Mouse (Mus musculus) heart, adult 8-10 months (tissue): ENCODE results near the gene Map4k4. TPM values are rescaled to one million over a fixed set of nuclear protein-coding genes. Genes with fewer than 3 reads are reported as not detected.
A peak's percentile ranks its signal among the peaks of the same experiment; 100 is the strongest.

Source experiments
- DNase-seq: peaks from one replicate; pipeline ENCODE4 v3.0.0; 2022; ENCODE audit warnings: low spot score
- total RNA-seq, 4 experiments: library from RNA; stranded (reverse); gene quantifications; 2 replicates each; pipeline ENCODE4 v1.2.4; 2022

Map4k4 gene
- 100 to 1,000 TPM in 3 of 4 experiments, 10 to 100 TPM in 1; 98.5 to 135 (median 109) TPM for total RNA-seq

GRCm38 (mm10) chr1:39900181-39901005 is at the start of gene Map4k4:
Gene Map4k4, plus strand, starts transcription at chr1:39900913.
- DNase-seq = peak; percentile 77

- no peak for DNase-seq
These were observed 44.8 kb upstream of the Map4k4 start for GRCm38 (mm10) chr1:39855949-39856348.

- DNase-seq = no peak
These were observed 43.8 kb upstream of the Map4k4 start for GRCm38 (mm10) chr1:39856795-39857447.

GRCm38 (mm10) chr1:39857448-39857820 is 43.3 kb upstream of the Map4k4 start:
- DNase-seq = no peak

GRCm38 (mm10) chr1:39859213-39859612 is 41.5 kb upstream of the Map4k4 start:
- no peak for DNase-seq

GRCm38 (mm10) chr1:39866367-39867141 is 34.2 kb upstream of the Map4k4 start:
- DNase-seq = no peak

GRCm38 (mm10) chr1:39867142-39867525 is 33.6 kb upstream of the Map4k4 start:
- no peak for DNase-seq

- peak; percentile 87 for DNase-seq
These were observed 32.6 kb upstream of the Map4k4 start for GRCm38 (mm10) chr1:39867966-39868593.

GRCm38 (mm10) chr1:39868825-39869571 is 31.7 kb upstream of the Map4k4 start:
- DNase-seq = peak; percentile 76

GRCm38 (mm10) chr1:39869721-39870201 is 31.0 kb upstream of the Map4k4 start:
- peak; percentile 46 for DNase-seq

GRCm38 (mm10) chr1:39877981-39878380 is 22.7 kb upstream of the Map4k4 start:
- DNase-seq = no peak

GRCm38 (mm10) chr1:39882505-39882904 is 18.2 kb upstream of the Map4k4 start:
- no peak for DNase-seq

GRCm38 (mm10) chr1:39884803-39885515 is 15.8 kb upstream of the Map4k4 start:
- DNase-seq = no peak

GRCm38 (mm10) chr1:39887997-39888396 is 12.7 kb upstream of the Map4k4 start:
- no peak for DNase-seq

GRCm38 (mm10) chr1:39889429-39889828 is 11.3 kb upstream of the Map4k4 start:
- DNase-seq = no peak

- no peak for DNase-seq
These were observed 10.7 kb upstream of the Map4k4 start for GRCm38 (mm10) chr1:39889973-39890372.

- no peak for DNase-seq
These were observed 7.4 kb upstream of the Map4k4 start for GRCm38 (mm10) chr1:39893153-39893880.

GRCm38 (mm10) chr1:39895097-39895496 is 5.6 kb upstream of the Map4k4 start:
- DNase-seq = no peak

GRCm38 (mm10) chr1:39895506-39895905 is 5.2 kb upstream of the Map4k4 start:
- no peak for DNase-seq

- no peak for DNase-seq
These were observed 4.1 kb upstream of the Map4k4 start for GRCm38 (mm10) chr1:39896581-39896980.
